Mouse (Mus musculus) liver, adult 2 months (tissue): ENCODE data around the gene Pdgfd. TPM values are rescaled to one million over a fixed set of nuclear protein-coding genes. Genes with fewer than 3 reads are reported as not detected.
A peak's percentile ranks its signal among the peaks of the same experiment; 100 is the strongest.

ENCODE experiments used
- DNase-seq: peaks from one replicate; pipeline ENCODE4 v3.0.0-alpha.2; 2011; ENCODE audit warnings: low read depth, low spot score; ENCODE audit errors: extremely low read depth
- H3K27ac ChIP-seq: fragments of 200-500 bp; replicated peaks from 2 replicates; pipeline ENCODE4 v1.5.1; 2012; ENCODE audit warnings: low read depth, mild to moderate bottlenecking, control low read depth, inconsistent platforms, low read length; ENCODE audit not compliant: insufficient read depth
- H3K27me3 ChIP-seq: fragments of 200-500 bp; 2 replicates; pipeline ENCODE4 v1.6.1; 2012; ENCODE audit warnings: mild to moderate bottlenecking, moderate library complexity, low read length, inconsistent platforms; ENCODE audit not compliant: control insufficient read depth, insufficient read depth
- H3K36me3 ChIP-seq: fragments of 200-500 bp; 2 replicates; pipeline ENCODE4 v1.6.1; 2012; ENCODE audit warnings: low read length, inconsistent platforms; ENCODE audit not compliant: control insufficient read depth, insufficient read depth
- H3K4me1 ChIP-seq: fragments of 200-500 bp; 2 replicates; pipeline ENCODE4 v1.6.1; 2011; ENCODE audit warnings: low read length; ENCODE audit not compliant: control insufficient read depth, insufficient read depth
- H3K4me3 ChIP-seq: fragments of 200-500 bp; 2 replicates; pipeline ENCODE4 v1.5.1; 2011; ENCODE audit warnings: low read depth, mild to moderate bottlenecking, control low read depth, low read length, moderate library complexity; ENCODE audit not compliant: insufficient read depth
- H3K79me2 ChIP-seq: fragments of 200-500 bp; 2 replicates; pipeline ENCODE4 v1.6.1; 2012; ENCODE audit warnings: inconsistent platforms, mild to moderate bottlenecking, low read length, moderate library complexity; ENCODE audit not compliant: control insufficient read depth, insufficient read depth
- H3K9ac ChIP-seq: fragments of 200-500 bp; 2 replicates; pipeline ENCODE4 v1.6.1; 2012; ENCODE audit warnings: low read depth, mild to moderate bottlenecking, control low read depth, inconsistent platforms, low read length
- CTCF ChIP-seq: fragments of 200-500 bp; IDR thresholded peaks from 2 replicates; pipeline ENCODE4 v1.5.1; 2011; ENCODE audit warnings: low read depth, low read length, control low read depth
- POLR2A ChIP-seq: fragments of 200-500 bp; IDR thresholded peaks from 2 replicates; pipeline ENCODE4 v1.6.1; 2011; ENCODE audit warnings: low read length, control low read depth; ENCODE audit not compliant: insufficient read depth; ENCODE audit errors: extremely low read depth
- WGBS: fragments of 180-500 bp; shearing (Covaris S2); methylation state at CpG from one replicate; pipeline ENCODE4 v1.1.7; 2018; 5-methylcytosine and 5-hydroxymethylcytosine counted together
- polyA plus RNA-seq: library from polyadenylated mRNA; depleted of rRNA; stranded (reverse); fragments of >200 nt; gene quantifications from 2 replicates; pipeline ENCODE4 v1.2.3, GENCODE M21; 2012; rRNA removed
- total RNA-seq: library from RNA; depleted of rRNA; stranded (reverse); fragments of >200 nt; gene quantifications from 2 replicates; pipeline ENCODE4 v1.2.3, GENCODE M21; 2014; rRNA removed

The Pdgfd gene
- total RNA-seq, result 2.0 and 2.3 TPM in 2 replicates
- 0.17 and 0.55 TPM in 2 replicates for polyA plus RNA-seq

- WGBS, result 2% methylated on average over 32 of the region's 32 CpGs
- H3K9ac ChIP-seq, result peak within 1 kb of the TSS; percentile 34; the same call in 1 of the 2 replicates
- no peaks in the 10 kb centered on the region for H3K79me2 ChIP-seq
- TF ChIP-seq POLR2A (no peak), CTCF (peak; percentile 49)
- peak within 1 kb of the TSS; percentile 68 for H3K27ac ChIP-seq
- no peaks in the 10 kb centered on the region for H3K36me3 ChIP-seq
- peak; percentile 31 for DNase-seq
- H3K4me3 ChIP-seq, result peak within 1 kb of the TSS; percentile 55
- no peaks in the 10 kb centered on the region for H3K4me1 ChIP-seq
- H3K27me3 ChIP-seq, result no peaks in the 10 kb centered on the region
These were observed at the start of gene Pdgfd for GRCm38 (mm10) chr9:6168391-6169037. Gene Pdgfd, plus strand, starts transcription at chr9:6168584.

- no peaks in the 10 kb centered on the region for H3K27me3 ChIP-seq
- 0 out of 2 replicates have a peak overlapping the region, but pooled peaks have one; percentile 12 for H3K9ac ChIP-seq
- H3K4me3 ChIP-seq, result peak overlapping the region; percentile 55
- DNase-seq, result no peak
- 45% methylated on average over 3 of the region's 3 CpGs for WGBS
- H3K4me1 ChIP-seq, result no peaks in the 10 kb centered on the region
- TF ChIP-seq CTCF (no peak), POLR2A (no peak)
- no peaks in the 10 kb centered on the region for H3K79me2 ChIP-seq
- no peaks in the 10 kb centered on the region for H3K36me3 ChIP-seq
- H3K27ac ChIP-seq, result no peak overlapping the region
These were observed 651 bp downstream of the Pdgfd start for GRCm38 (mm10) chr9:6169038-6169431.

GRCm38 (mm10) chr9:6170962-6171361 is 2.6 kb downstream of the Pdgfd start:
- H3K36me3 ChIP-seq, result no peaks in the 10 kb centered on the region
- 78% methylated on average over 9 of the region's 9 CpGs for WGBS
- H3K27ac ChIP-seq, result no peak overlapping the region
- TF ChIP-seq CTCF, result no peak
- TF ChIP-seq POLR2A, result no peak
- no peaks in the 10 kb centered on the region for H3K79me2 ChIP-seq
- H3K9ac ChIP-seq, result no peak overlapping the region
- no peak overlapping the region for H3K4me3 ChIP-seq
- H3K4me1 ChIP-seq, result no peaks in the 10 kb centered on the region
- DNase-seq, result no peak
- H3K27me3 ChIP-seq, result no peaks in the 10 kb centered on the region

- H3K9ac ChIP-seq, result no peak overlapping the region
- TF ChIP-seq CTCF, result no peak
- no peak for TF ChIP-seq POLR2A
- no peak overlapping the region for H3K27ac ChIP-seq
- H3K4me1 ChIP-seq, result no peaks in the 10 kb centered on the region
- H3K79me2 ChIP-seq, result no peaks in the 10 kb centered on the region
- WGBS, result 64% methylated on average over 1 of the region's 1 CpGs
- H3K27me3 ChIP-seq, result no peaks in the 10 kb centered on the region
- H3K36me3 ChIP-seq, result no peaks in the 10 kb centered on the region
- no peak overlapping the region for H3K4me3 ChIP-seq
- no peak for DNase-seq
These were observed 4.9 kb downstream of the Pdgfd start for GRCm38 (mm10) chr9:6173276-6173675.

GRCm38 (mm10) chr9:6175731-6176130 is 7.3 kb downstream of the Pdgfd start:
- Histone ChIP-seq H3K27me3 (no peaks in the 10 kb centered on the region), H3K36me3 (no peaks in the 10 kb centered on the region), H3K4me3 (no peak overlapping the region), H3K4me1 (no peaks in the 10 kb centered on the region), H3K9ac (no peak overlapping the region), H3K79me2 (no peaks in the 10 kb centered on the region), H3K27ac (no peak overlapping the region)
- TF ChIP-seq CTCF, result no peak
- no peak for TF ChIP-seq POLR2A
- whole genome bisulfite sequencing, result 73% methylated on average over 4 of the region's 4 CpGs
- DNase-seq, result no peak

- no peak overlapping the region for H3K27ac ChIP-seq
- H3K9ac ChIP-seq, result no peak overlapping the region
- H3K79me2 ChIP-seq, result no peaks in the 10 kb centered on the region
- H3K4me1 ChIP-seq, result no peaks in the 10 kb centered on the region
- TF ChIP-seq CTCF (no peak), POLR2A (no peak)
- no peaks in the 10 kb centered on the region for H3K36me3 ChIP-seq
- DNase-seq, result no peak
- 84% methylated on average over 3 of the region's 3 CpGs for WGBS
- H3K27me3 ChIP-seq, result no peaks in the 10 kb centered on the region
- no peak overlapping the region for H3K4me3 ChIP-seq
These were observed 14.0 kb downstream of the Pdgfd start for GRCm38 (mm10) chr9:6182307-6182923.
